Mouse (Mus musculus) intestine, postnatal 0 days (tissue): ENCODE measurements around the gene Naa80. TPM values are rescaled to one million over a fixed set of nuclear protein-coding genes. Genes with fewer than 3 reads are reported as not detected.

ENCODE experiments used
- ATAC-seq: fragments of 200-750 bp; cut with Nextera tagmentation; 2 replicates; pipeline ENCODE4 v1.8.0; 2017; ENCODE audit warnings: mild to moderate bottlenecking, moderate TSS enrichment, moderate library complexity
- H3K27ac ChIP-seq: fragments of 300-500 bp; sonication (generic); 2 replicates; pipeline ENCODE4 v1.5.1; 2014; ENCODE audit warnings: mild to moderate bottlenecking, low read depth, low read length, moderate library complexity
- H3K27me3 ChIP-seq: fragments of 300-500 bp; sonication (generic); replicated peaks from 2 replicates; pipeline ENCODE4 v1.6.1; 2014; ENCODE audit warnings: low read length, mixed read lengths; ENCODE audit not compliant: control insufficient read depth, insufficient read depth
- H3K36me3 ChIP-seq: fragments of 300-500 bp; sonication (generic); 2 replicates; pipeline ENCODE4 v1.6.1; 2014; ENCODE audit warnings: mild to moderate bottlenecking, moderate library complexity; ENCODE audit not compliant: control insufficient read depth, insufficient read depth
- H3K4me1 ChIP-seq: fragments of 300-500 bp; sonication (generic); replicated peaks from 2 replicates; pipeline ENCODE4 v1.6.1; 2014; ENCODE audit warnings: antibody characterized with exemption, low read length, mixed read lengths; ENCODE audit not compliant: control insufficient read depth, insufficient read depth
- H3K4me2 ChIP-seq: fragments of 300-500 bp; sonication (generic); replicated peaks from 2 replicates; pipeline ENCODE4 v1.6.1; 2014; ENCODE audit warnings: low read depth, mild to moderate bottlenecking, moderate library complexity
- H3K4me3 ChIP-seq: fragments of 300-500 bp; sonication (generic); 2 replicates; pipeline ENCODE4 v1.5.1; 2014; ENCODE audit warnings: low read depth, low read length
- H3K9ac ChIP-seq: fragments of 300-500 bp; sonication (generic); 2 replicates; pipeline ENCODE4 v1.6.1; 2014; ENCODE audit warnings: mild to moderate bottlenecking, low read depth, low read length
- H3K9me3 ChIP-seq: fragments of 300-500 bp; sonication (generic); 2 replicates; pipeline ENCODE4 v1.6.1; 2016; ENCODE audit warnings: mixed run types; ENCODE audit not compliant: control insufficient read depth
- CTCF ChIP-seq: sonication (generic); IDR thresholded peaks from 2 replicates; pipeline ENCODE4 v1.5.1; 2016; ENCODE audit warnings: low read depth, mild to moderate bottlenecking, control low read depth, antibody characterized with exemption, moderate library complexity
- WGBS: fragments of 180-500 bp; shearing (Covaris S2); extraction: QIAGEN DNeasy Blood & Tissue Kit; methylation state at CpG from one replicate; pipeline ENCODE4 v1.1.7; 2014; 5-methylcytosine and 5-hydroxymethylcytosine counted together
- polyA plus RNA-seq: library from polyadenylated mRNA; unstranded; fragments of >200 nt; fragmentation: Nextera tagmentation; extraction: Ambion mirVana; gene quantifications from 2 replicates; pipeline ENCODE4 v1.2.1, GENCODE M21; 2015

Gene Naa80
- polyA plus RNA-seq, 1 experiment from 2014 or later = 21.4 TPM

GRCm38 (mm10) chr9:107587833-107588639 lies 9.3 kb downstream of the Naa80 start:
- Histone ChIP-seq H3K36me3 (peaks cover 41% of the 10 kb centered on the region), H3K4me3 (peak overlapping the region; percentile 70), H3K27ac (no peak overlapping the region), H3K9ac (peak overlapping the region; percentile 47), H3K4me2 (peak overlapping the region; percentile 87), H3K27me3 (no peaks in the 10 kb centered on the region), H3K4me1 (peaks cover 4% of the 10 kb centered on the region; the same call in 1 of the 2 replicates), H3K9me3 (no peaks in the 10 kb centered on the region)
- 1% methylated on average over 33 of the region's 33 CpGs for WGBS
- TF ChIP-seq CTCF = no peak
- peak; percentile 2; the same call in 1 of the 2 replicates for ATAC-seq

GRCm38 (mm10) chr9:107590058-107590772 lies 11.5 kb downstream of the Naa80 start:
- Histone ChIP-seq H3K36me3 (peaks cover 37% of the 10 kb centered on the region), H3K4me3 (peak overlapping the region; percentile 26), H3K27ac (peak overlapping the region; percentile 95), H3K9ac (peak overlapping the region; percentile 26; the same call in 1 of the 2 replicates), H3K4me2 (peak overlapping the region; percentile 60), H3K27me3 (no peaks in the 10 kb centered on the region), H3K9me3 (no peaks in the 10 kb centered on the region), H3K4me1 (peaks cover 4% of the 10 kb centered on the region; the same call in 1 of the 2 replicates)
- peak; percentile 42 for ATAC-seq
- 49% methylated on average over 25 of the region's 25 CpGs for WGBS
- TF ChIP-seq CTCF = peak; percentile 54

GRCm38 (mm10) chr9:107590773-107591060 lies 12.0 kb downstream of the Naa80 start:
- Histone ChIP-seq H3K27ac (peak overlapping the region; percentile 95), H3K4me3 (peak overlapping the region; percentile 26), H3K9me3 (no peaks in the 10 kb centered on the region), H3K4me1 (peaks cover 4% of the 10 kb centered on the region; the same call in 1 of the 2 replicates), H3K4me2 (peak overlapping the region; percentile 60), H3K9ac (peak overlapping the region; percentile 26; the same call in 1 of the 2 replicates), H3K27me3 (no peaks in the 10 kb centered on the region), H3K36me3 (peaks cover 37% of the 10 kb centered on the region)
- TF ChIP-seq CTCF = no peak
- 47% methylated on average over 6 of the region's 6 CpGs for WGBS
- ATAC-seq = peak; percentile 20; the same call in 1 of the 2 replicates

- ATAC-seq = no peak
- Histone ChIP-seq H3K9ac (no peak overlapping the region), H3K4me2 (no peak overlapping the region), H3K9me3 (no peaks in the 10 kb centered on the region), H3K36me3 (peaks cover 42% of the 10 kb centered on the region), H3K4me3 (no peak overlapping the region), H3K27me3 (no peaks in the 10 kb centered on the region), H3K27ac (no peak overlapping the region), H3K4me1 (no peaks in the 10 kb centered on the region; the same call in 1 of the 2 replicates)
- 70% methylated on average over 11 of the region's 11 CpGs for WGBS
- no peak for TF ChIP-seq CTCF
These were observed 14.7 kb downstream of the Naa80 start for GRCm38 (mm10) chr9:107593101-107593976.

- TF ChIP-seq CTCF = no peak
- H3K27me3 ChIP-seq = no peaks in the 10 kb centered on the region
- H3K4me1 ChIP-seq = no peaks in the 10 kb centered on the region; the same call in 1 of the 2 replicates
- H3K4me2 ChIP-seq = no peak overlapping the region
- no peak overlapping the region for H3K27ac ChIP-seq
- 72% methylated on average over 8 of the region's 8 CpGs for WGBS
- H3K4me3 ChIP-seq = no peak overlapping the region
- H3K9me3 ChIP-seq = no peaks in the 10 kb centered on the region
- no peak for ATAC-seq
- H3K9ac ChIP-seq = no peak overlapping the region
- H3K36me3 ChIP-seq = peaks cover 50% of the 10 kb centered on the region
These were observed 15.8 kb downstream of the Naa80 start for GRCm38 (mm10) chr9:107594281-107595062.
